Mouse (Mus musculus) erythroblast, embryonic 14.5 days (primary cell): ENCODE measurements around the gene Grrp1.

Experiments used
- GATA1 ChIP-seq: IDR thresholded peaks from 2 replicates; pipeline ENCODE4 v1.6.1; 2012; ENCODE audit warnings: low read length, inconsistent platforms, mixed read lengths
- TAL1 ChIP-seq: IDR thresholded peaks from 3 replicates; pipeline ENCODE4 v1.6.1; 2012; ENCODE audit warnings: low read length, inconsistent platforms, mixed read lengths

DNA sequence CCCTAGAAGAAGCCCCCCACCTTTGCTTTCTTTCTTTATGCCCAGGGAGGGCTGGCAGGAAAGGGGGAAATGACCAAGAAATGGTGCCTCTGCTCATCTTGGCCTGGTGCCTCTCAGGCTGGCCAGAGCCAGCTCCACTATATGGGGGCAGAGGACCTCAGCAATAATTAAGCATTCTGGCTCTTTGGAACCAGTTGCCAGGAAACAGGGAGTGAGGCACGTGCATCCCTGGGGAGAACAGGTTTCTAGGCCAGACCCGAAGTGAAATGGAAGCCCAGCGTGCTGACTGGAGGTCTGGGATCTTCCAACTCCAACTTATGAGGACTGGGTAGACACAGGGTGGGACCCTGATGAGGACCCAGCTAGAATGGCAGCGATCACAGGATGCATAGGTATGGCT lies 7.7 kb downstream of the Grrp1 start:
- TF ChIP-seq GATA1 (no peak), TAL1 (no peak)
